Mouse (Mus musculus): Measurements from ENCODE around the gene Stx11. TPM values are rescaled to one million over a fixed set of nuclear protein-coding genes. Genes with fewer than 3 reads are reported as not detected.

Stx11 gene
- total RNA-seq, 1 experiment from 2014 or later, result 9.4 TPM

DNA sequence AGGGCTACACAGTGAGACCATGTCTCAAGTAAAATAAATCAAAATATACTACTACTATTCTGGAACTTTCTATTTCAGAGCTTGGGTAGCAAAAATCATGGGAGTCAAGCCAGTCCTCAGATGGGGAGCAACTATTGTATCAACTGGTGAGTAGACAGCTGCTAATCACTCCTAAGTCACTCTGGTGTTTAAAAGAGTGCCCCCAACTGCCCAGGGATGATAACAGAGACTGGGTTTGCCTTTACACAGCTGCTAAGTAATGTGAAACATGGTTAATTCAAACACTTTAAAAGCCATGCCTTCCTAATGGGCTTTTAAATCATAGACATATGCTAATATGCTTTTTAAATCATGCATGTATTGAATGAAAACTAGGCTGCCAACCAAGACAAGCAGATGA is 1.9 kb downstream of the Stx11 start:
- ATAC-seq (replicated peaks; ENCODE audit: low read depth, poor library complexity, severe bottlenecking), result peak; percentile 33; the same call in 1 of the 2 replicates

DNA sequence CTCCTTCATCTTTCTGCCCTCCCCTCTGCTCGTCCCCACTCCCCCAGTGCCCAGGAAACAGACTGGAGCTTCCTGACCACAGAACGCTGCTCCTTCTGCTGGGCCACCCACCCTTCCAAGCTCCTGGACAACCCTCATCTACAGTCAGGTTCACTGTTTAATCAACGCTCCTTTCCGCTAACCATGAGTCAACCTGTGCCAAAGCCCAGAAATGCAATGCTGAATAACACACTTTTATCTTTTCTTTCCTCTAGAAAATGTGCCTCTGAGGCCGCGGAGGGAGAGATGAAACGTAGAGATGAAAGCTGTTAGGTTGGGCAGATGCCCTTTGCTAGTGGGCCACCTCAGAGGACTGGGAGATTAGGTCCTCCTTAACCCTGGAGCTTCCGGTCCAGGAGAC is 2.6 kb downstream of the Stx11 start:
- no peak for ATAC-seq (replicated peaks; ENCODE audit: low read depth, poor library complexity, severe bottlenecking)

DNA sequence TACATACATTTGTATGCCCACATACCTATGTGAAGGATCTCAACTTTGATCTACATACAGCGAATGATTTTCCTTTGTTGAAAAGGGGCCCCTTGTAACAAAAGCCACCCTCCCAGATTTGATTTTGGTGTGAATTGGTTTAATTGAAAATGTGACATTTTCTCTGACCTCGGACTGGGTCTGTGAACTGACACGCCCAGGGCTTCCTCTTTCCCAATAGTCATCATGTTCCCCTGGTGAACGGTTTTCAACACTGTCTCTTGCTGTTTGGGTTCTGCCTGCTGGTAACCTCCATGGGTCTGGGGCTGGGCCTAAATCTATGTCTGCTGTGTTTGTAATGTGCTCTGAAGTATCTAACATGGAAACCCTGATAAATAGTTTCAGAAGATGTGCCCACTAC is 6.8 kb downstream of the Stx11 start:
- ATAC-seq (replicated peaks; ENCODE audit: low read depth, poor library complexity, severe bottlenecking), result peak; percentile 58

GRCm38 (mm10) chr10:12955831-12956230 is 8.3 kb downstream of the Stx11 start:
- ATAC-seq (replicated peaks; ENCODE audit: low read depth, poor library complexity, severe bottlenecking), result peak; percentile 50

DNA sequence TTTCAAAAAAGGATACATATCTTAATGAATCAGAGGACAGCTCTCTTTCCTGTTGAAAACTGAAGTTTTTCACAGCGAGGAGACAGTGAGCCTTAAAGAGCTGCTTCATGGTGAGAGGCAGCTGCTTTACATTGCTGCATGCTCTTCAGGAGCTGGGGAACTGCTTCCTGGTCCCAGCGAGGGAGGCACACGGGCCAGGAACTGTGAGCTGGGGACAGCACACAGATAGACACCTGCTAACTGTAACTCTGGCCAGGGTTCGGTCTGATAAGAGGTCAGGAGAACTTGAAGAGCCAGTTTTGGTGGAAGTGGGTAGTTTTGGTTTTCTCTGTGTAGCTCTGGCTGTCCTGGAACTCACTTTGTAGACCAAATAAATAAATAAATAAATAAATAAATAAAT is 12.7 kb downstream of the Stx11 start:
- ATAC-seq (replicated peaks; ENCODE audit: low read depth, poor library complexity, severe bottlenecking), result peak; percentile 91

- ATAC-seq (replicated peaks; ENCODE audit: low read depth, poor library complexity, severe bottlenecking), result no peak
These were observed 14.8 kb downstream of the Stx11 start for GRCm38 (mm10) chr10:12949299-12949698.

DNA sequence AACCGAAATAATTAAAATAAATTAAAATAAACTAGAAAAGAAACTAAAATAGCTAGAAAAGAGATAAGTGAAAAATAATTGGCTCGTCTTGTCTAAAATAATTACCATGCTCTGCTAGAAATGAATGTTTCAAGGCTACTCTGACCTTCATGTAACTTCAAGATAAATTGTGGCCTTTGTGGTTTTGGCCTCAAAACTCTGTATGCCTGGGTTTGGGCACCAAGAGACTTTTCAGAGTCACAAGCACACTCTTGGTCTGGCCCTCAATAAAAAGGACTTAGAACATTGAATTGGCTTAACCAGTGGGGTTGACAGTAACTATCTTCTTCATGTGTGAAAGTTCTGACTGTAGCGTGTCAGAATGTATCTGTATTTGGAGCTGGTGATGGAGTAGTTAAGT is 16.5 kb downstream of the Stx11 start:
- ATAC-seq (replicated peaks; ENCODE audit: low read depth, poor library complexity, severe bottlenecking), result no peak; the same call in 1 of the 2 replicates

DNA sequence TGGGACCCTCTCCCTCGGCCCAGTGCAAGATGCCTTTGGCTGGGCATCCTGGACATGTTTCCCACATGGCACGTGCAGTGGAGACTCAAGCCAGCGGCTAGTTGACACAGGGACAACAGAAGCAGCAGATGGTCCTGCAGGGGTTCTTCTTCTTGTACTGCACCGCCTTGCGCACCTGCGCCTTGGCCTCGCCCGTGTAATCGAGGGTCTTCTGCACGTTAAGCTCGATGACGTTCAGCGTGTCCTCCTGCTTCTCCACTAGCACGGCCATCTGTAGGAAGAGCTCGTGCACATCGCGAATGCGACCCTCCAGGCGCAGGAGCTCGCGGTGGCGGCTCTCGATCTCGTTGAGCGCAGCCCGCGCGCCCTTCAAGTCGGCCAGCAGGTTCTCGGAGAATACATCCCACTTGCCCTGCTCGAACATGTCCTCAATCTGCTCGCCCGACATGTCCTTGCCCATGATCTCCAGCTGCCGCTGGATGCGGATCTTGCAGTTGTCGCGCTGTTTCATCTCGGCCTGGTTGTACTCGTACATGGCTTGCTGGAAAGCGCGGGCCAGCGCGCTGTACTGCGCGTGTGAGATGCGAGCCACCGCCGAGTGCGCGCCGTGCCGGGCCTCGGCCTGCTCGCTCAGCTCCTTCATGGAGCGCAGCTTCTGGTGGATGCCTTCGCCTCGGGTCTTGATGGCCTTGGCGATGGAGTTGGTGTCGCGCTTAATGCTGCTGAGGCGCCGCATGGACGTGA is 22.9 kb downstream of the Stx11 start:
- ATAC-seq (replicated peaks; ENCODE audit: low read depth, poor library complexity, severe bottlenecking), result peak; percentile 56; the same call in 1 of the 2 replicates

DNA sequence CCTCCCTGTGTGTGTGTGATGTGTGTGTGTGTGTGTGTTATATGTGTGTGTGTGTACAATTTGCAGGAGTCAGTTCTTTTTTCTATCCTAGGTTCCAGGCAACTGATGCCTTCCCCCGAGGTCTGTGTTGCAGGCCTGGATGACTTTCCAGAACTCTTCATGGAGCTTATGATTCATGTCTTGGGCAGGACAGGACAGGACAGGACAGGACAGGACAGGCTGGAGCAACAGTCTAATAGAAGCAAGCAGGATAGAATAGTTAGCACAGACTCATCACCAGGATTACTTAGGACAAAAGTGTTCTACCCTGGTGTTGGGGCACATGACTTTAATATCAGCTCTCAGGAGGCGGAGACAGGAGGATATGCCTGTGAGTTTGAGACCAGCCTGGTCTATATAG is 25.3 kb downstream of the Stx11 start:
- no peak for ATAC-seq (replicated peaks; ENCODE audit: low read depth, poor library complexity, severe bottlenecking)

DNA sequence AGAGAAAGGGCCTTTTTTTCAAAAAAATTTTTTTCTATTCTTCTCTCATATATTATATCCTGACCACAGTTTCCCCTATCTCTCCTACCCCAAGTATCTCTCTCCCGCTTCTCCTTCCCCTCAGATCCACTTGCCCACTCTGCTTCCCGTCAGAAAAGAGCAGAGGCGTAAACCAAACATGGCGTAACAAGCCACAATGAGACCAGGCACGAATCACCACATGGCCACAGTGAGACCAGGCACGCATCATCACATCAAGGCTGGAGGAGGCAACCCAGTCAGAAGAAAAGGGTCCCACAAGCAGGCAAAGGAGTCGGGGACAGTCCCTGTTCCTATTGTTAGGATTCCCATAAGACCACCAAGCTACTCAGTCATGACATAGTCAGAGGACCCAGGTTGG is 28.0 kb downstream of the Stx11 start:
- ATAC-seq (replicated peaks; ENCODE audit: low read depth, poor library complexity, severe bottlenecking), result peak; percentile 81

GRCm38 (mm10) chr10:12935575-12935974 is 28.5 kb downstream of the Stx11 start:
- peak; percentile 26 for ATAC-seq (replicated peaks; ENCODE audit: low read depth, poor library complexity, severe bottlenecking)

- ATAC-seq (replicated peaks; ENCODE audit: low read depth, poor library complexity, severe bottlenecking), result no peak
These were observed 32.4 kb downstream of the Stx11 start for GRCm38 (mm10) chr10:12931492-12932400.

DNA sequence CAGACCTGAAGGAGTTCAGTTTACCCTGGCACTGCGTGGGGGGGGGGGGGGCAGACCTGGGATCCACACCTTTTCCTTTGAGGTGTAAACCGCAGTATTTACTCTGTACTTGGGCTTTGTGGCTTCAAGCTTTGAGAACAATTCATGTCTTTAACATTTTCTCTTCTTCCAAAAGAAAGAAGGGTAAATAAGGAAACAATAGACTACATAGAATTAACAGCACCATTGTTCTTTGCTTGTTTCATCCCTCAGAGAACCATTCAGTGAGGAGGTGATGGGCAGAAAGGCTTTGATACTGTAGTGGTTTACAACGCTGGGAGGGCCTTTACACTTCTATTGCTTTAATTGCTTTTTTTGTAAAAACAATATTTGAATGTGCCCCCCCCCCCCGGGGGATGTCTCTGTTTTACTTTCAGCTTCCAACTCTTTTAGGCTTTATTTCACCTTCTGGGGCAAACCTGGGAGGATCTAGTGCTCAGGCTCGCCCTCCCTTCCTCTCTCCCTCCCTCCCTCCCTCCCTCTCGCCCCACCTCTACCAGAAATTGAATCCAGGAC is 33.7 kb downstream of the Stx11 start:
- ATAC-seq (replicated peaks; ENCODE audit: low read depth, poor library complexity, severe bottlenecking), result no peak

DNA sequence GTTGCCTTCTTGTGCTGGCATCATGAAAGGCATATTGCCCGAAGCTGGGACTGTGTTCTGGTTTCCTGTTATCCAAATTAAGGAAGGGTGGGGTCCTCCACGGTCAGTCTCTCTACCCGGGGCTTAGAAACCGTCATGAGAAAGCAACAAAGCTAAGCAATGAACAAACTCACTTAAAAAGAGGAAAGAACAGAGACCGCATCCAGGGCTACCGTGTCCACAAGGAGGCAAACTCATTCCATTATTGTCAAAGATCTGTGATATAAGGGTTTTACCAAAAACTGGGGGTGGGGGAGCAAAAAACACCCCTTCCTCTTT is 34.3 kb downstream of the Stx11 start:
- peak; percentile 79 for ATAC-seq (replicated peaks; ENCODE audit: low read depth, poor library complexity, severe bottlenecking)

DNA sequence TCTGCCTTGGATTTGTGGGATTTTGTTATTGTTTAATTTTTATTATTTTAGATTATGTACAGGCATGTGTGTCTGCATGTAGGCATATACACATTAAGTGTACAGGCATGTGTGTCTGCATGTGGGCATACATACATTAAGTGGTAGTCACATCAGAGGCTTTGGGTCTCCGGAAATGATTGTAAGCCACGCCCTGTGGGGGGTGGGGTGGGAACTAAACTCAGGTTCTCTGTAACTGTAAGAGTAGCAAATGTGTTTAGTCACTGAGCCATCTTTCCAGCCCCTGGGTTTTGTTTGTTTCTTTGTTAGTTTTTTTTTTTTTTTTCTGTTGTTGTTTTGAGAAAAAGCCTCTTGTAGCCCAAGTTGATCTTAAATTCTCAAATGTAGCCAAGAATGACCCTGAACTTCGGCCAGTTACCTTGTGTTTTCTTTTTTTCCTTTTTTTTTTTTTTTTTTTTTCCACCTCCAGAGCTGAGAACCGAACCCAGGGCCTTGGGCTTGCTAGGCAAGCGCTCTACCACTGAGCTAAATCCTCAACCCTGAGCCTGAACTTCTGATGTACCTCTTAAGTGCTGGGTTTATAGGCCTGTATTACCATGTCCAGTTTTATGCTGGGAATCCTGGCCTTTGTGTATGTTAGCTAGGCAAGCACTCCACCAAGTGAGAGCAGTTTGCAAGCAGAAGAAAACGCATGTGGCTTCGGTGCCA is 34.8 kb downstream of the Stx11 start:
- ATAC-seq (replicated peaks; ENCODE audit: low read depth, poor library complexity, severe bottlenecking), result no peak; the same call in 1 of the 2 replicates

GRCm38 (mm10) chr10:12928193-12928592 is 35.9 kb downstream of the Stx11 start:
- ATAC-seq (replicated peaks; ENCODE audit: low read depth, poor library complexity, severe bottlenecking), result no peak

DNA sequence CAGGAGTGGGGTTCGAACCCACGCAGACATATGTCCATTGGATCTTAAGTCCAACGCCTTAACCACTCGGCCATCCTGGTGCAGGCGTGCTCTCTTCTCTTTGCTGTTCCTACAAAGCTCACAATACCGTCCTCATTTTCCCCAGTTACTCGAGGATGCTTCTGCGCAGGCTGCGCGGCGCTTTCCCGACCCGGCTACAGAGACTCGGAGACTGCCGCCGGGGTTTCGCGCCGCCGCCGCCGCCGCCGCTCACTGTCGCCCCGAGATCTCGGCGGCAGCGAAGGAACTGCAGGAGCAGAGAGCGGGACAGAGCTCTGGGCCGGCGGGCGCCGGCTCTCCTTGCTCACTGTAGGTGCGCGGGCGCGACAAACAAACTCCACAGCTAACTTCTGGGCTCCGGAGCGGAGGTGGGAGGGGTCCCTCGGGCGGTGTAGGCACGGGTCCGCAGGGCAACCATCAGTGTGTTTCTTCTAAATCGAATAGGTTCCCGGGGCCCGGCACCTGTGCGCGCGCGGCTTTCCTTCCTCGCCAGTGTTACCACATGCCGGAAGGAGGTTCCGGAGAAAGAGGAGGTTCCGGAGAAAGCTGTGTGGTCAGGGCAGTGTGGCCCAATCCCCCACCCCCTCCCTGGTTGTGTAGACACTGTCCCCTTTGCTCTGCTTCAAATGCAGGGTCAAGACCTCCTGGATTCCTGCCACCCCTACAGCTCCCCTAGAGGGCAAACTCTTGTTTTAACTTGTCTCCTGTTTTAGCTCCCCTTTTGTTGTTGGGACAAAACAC is 41.3 kb downstream of the Stx11 start:
- peak; percentile 71 for ATAC-seq (replicated peaks; ENCODE audit: low read depth, poor library complexity, severe bottlenecking)

DNA sequence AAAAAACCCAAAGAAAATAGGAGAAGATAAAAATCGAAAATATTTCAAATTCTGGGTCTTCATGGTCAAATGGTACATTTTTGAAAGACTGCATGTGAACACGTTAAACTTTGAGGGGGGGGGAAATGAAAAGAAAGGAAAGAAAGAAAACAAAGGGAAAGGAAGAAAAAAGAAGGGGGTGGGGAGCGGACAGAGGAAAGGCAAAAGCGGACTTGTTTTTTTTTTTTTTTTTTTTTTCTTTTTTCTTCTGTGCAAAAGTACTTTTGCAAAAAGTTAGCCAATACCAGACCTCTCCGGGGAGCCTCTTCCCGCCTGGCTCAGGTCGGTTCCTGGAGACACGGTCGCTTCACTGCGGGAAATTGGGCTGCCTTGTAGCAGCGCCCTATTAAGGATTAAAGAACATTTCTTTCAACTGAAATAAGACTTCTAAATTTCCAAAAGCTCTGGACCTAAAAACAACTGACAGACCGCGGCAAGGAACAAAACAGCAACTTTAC is 42.0 kb downstream of the Stx11 start:
- ATAC-seq (replicated peaks; ENCODE audit: low read depth, poor library complexity, severe bottlenecking), result peak; percentile 33

DNA sequence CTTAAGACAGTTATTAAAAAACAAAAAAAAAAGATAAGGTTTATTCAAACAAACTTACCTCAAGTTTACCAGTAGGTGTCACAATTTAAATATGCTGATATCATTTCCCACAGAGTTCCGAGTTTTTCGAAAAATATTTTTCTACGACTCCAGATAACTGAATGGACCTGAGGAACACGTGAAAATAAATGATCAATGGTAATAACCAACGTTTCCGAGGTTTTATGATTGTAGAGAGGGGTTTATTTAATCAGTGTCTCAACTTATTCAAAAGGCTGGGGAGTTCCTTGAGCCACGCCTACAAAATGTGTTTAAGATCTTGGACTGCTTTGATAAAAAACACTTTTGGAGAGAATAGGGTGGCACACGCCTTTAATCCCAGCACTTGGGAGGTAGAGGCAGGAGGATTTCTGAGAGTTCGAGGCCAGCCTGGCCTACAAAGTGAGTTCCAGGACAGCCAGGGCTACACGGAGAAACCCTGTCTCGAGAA is 42.5 kb downstream of the Stx11 start:
- ATAC-seq (replicated peaks; ENCODE audit: low read depth, poor library complexity, severe bottlenecking), result 0 out of 2 replicates have a peak, but pooled peaks have one; percentile 7
